Mouse (Mus musculus) lung, adult 2 months (tissue): ENCODE data around the gene Anks1b. TPM values are rescaled to one million over a fixed set of nuclear protein-coding genes. Genes with fewer than 3 reads are reported as not detected.

Source experiments
- DNase-seq: peaks from one replicate; pipeline ENCODE4 v3.0.0; 2022
- H3K4me1 ChIP-seq: fragments of 200-500 bp; 2 replicates; pipeline ENCODE4 v1.6.1; 2011; ENCODE audit warnings: low read length; ENCODE audit not compliant: control insufficient read depth, insufficient read depth
- H3K4me3 ChIP-seq: fragments of 200-500 bp; replicated peaks from 2 replicates; pipeline ENCODE3; 2011; ENCODE audit warnings: low read depth, mild to moderate bottlenecking, control low read depth, low read length; ENCODE audit errors: extremely low read depth
- CTCF ChIP-seq: fragments of 200-500 bp; IDR thresholded peaks from 2 replicates; pipeline ENCODE4 v1.5.1; 2011; ENCODE audit warnings: mild to moderate bottlenecking, low read length, control low read depth; ENCODE audit not compliant: insufficient read depth
- POLR2A ChIP-seq: fragments of 200-500 bp; IDR thresholded peaks from 2 replicates; pipeline ENCODE4 v1.6.1; 2011; ENCODE audit warnings: low read depth, mild to moderate bottlenecking, control low read depth, low read length, borderline replicate concordance; ENCODE audit errors: extremely low read depth
- WGBS: fragments of 180-500 bp; shearing (Covaris S2); methylation state at CpG from one replicate; pipeline ENCODE4 v1.1.7; 2018; 5-methylcytosine and 5-hydroxymethylcytosine counted together
- polyA plus RNA-seq: library from polyadenylated mRNA; depleted of rRNA; stranded (reverse); fragments of >200 nt; gene quantifications from 2 replicates; pipeline ENCODE4 v1.2.3, GENCODE M21; 2012

Gene Anks1b
- polyA plus RNA-seq, 1 experiment = 0.41 TPM

DNA sequence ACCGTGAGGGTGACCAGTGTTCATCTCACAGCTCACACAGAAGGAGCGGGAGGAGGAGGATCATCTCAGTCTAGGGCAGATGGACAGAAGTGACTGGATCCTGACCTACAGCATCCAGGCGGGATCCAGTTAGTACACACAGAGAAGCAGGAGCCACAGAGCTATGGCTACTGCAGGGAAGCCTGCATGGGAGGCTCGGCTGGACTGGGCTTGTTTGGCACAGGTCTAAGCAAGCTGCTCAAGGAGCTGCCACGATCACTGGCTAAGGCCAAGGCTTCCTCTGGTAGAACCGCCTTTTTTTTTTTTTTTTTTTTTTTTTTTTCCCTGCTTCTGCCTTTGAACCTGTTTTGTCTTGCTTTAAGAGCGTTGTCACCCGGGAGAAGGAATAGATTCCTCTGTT, 1034.1 kb downstream of the Anks1b start:
- no peak overlapping the region for H3K4me3 ChIP-seq
- TF ChIP-seq CTCF = no peak
- no peak for TF ChIP-seq POLR2A
- H3K4me1 ChIP-seq = no peaks in the 10 kb centered on the region
- WGBS = 59% methylated on average over 8 of the region's 8 CpGs
- no peak for DNase-seq

DNA sequence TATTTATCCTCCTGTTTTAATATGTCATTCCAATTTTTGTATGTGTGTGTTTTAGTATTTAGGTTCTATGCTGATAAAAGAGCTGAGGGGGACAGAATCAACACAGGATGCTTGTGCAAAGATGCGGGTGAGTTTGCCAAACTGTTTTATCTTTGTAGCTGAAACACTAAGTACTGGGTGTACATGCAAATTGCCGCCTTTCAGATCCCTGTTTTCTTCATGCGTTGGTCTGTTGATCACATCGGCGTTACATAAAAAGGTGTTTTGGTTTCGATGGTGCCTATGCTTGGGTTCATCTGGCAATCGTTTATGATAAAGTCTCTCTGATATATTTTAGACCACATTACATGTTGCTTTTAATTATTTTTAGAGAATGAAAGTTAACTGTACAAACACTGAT, 1050.2 kb downstream of the Anks1b start:
- Histone ChIP-seq H3K4me3 (no peak overlapping the region), H3K4me1 (no peaks in the 10 kb centered on the region)
- WGBS = 83% methylated on average over 7 of the region's 7 CpGs
- no peak for DNase-seq
- no peak for TF ChIP-seq POLR2A
- TF ChIP-seq CTCF = no peak

DNA sequence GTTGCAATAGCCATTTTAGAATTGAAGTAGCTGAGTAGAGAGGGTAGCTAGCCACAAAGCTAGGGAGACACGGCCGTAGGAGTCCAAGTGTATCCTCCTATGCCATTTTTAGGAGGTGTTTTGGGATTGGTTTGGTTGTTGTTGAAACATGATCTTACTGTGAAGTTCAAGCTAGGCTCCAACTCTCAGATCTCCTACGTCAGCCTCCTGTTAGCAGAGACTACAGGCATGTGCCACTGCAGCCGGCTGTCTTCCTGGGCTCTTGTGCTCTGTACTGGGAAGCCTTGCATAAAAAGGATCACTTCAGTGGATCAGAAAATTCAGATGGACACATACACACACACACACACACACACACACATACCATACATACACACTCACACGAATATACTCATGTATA, 1059.8 kb downstream of the Anks1b start:
- H3K4me3 ChIP-seq = no peak overlapping the region
- no peak for TF ChIP-seq CTCF
- TF ChIP-seq POLR2A = no peak
- no peak for DNase-seq
- no peaks in the 10 kb centered on the region for H3K4me1 ChIP-seq
- 57% methylated on average over 5 of the region's 5 CpGs for WGBS

DNA sequence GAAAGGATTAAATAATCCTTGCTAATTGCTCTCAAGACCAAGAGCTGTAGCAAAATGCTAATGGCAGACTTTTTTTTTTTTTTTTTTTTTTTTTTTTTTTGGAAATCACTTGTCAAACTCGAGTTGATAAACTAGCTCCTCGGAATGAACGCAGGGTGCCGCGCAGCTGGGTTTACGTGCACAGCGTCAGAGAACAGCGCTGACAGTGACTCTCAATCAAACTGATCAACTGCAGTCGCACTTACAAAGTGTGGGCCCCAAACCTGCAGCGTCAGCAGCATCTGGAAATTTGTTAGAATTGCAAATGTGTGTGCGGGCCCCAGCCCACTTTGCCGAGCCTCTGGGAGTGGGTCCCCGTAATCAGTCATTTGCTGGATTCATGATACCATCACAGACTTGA, 1061.4 kb downstream of the Anks1b start:
- TF ChIP-seq POLR2A = no peak
- no peak for TF ChIP-seq CTCF
- DNase-seq = no peak
- 40% methylated on average over 13 of the region's 13 CpGs for WGBS
- Histone ChIP-seq H3K4me1 (no peaks in the 10 kb centered on the region), H3K4me3 (no peak overlapping the region)

DNA sequence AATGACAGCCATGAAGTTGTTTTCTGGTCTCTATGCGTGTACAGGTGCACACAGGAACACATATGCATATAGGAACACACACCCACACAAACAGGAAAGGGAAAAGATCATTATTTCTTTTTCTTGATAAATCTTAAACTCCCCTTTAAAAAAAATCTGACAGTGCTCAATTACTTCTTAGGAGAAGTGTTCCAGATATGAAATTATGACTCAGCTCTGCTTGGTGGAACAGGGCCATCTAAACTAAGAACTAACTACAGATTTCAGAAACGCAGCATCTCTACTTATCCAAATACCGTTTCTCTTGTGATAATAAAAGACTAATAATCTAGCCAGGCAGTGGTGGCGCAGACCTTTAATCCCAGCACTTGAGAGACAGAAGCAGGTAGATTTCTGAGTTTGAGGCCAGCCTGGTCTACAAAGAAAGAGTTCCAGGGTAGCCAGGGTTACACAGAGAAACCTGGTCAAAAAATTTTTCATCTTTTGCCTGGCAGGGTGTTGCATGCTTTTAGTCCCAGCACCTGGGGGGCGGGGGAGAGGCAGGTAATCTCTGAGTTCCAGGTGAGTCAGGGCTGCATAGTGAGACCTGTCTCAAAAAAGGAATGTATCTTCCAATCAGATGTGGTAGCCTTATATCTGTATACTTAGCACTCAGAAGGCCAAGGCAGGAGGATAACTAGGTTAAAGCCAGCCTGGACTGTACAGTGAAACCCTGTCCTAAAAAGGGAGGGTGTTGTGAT, 1064.6 kb downstream of the Anks1b start:
- no peak for DNase-seq
- TF ChIP-seq CTCF (no peak), POLR2A (no peak)
- WGBS = 68% methylated on average over 5 of the region's 5 CpGs
- no peak overlapping the region for H3K4me3 ChIP-seq
- no peaks in the 10 kb centered on the region for H3K4me1 ChIP-seq

DNA sequence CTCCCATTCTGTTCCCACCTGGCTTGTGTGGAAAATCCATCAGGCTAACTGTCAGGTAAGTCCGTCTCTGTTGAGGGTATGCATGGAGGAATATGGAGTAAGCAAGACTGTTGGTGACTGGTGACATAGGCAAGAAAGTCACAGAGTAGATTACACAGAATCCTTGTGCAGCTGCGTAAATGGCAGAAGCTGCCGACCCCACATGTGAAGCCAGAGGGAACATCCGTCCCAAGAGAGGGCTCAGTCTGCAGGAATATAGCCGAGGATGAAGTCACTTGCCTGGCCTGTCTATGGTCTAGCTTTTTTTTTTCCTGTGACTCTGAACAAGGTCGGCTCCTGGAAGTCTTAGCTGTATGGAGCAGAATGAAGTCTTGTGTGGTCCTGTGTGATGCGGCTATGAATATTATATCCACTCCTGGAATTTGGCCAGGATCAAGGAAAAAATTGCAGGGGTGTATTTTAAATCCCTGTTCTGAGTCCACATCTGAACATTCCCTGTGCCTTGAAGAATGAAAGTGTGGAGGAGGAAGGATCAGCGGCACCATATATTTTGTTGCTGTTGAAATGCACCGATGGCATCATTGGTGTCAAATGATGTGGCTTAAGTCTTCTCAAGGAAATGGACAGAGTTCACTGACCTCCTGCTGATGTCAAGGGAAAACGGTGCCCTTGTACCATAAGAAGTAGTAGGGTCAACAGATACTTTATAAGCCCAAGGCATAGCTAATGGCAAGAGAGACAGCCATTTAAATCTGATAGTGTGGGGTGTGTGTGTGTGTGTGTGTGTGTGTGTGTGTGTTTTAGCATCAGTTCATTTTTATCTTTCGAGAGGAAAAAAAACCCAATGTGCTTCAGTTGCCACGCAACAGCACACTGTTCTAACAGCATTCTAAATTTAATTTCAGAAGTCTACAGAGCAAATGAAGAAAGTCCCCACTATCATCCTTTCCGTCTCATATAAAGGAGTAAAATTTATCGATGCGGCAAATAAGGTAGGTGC, 1067.5 kb downstream of the Anks1b start:
- WGBS = 78% methylated on average over 15 of the region's 15 CpGs
- no peak for TF ChIP-seq POLR2A
- TF ChIP-seq CTCF = no peak
- no peak overlapping the region for H3K4me3 ChIP-seq
- DNase-seq = no peak
- no peaks in the 10 kb centered on the region for H3K4me1 ChIP-seq

DNA sequence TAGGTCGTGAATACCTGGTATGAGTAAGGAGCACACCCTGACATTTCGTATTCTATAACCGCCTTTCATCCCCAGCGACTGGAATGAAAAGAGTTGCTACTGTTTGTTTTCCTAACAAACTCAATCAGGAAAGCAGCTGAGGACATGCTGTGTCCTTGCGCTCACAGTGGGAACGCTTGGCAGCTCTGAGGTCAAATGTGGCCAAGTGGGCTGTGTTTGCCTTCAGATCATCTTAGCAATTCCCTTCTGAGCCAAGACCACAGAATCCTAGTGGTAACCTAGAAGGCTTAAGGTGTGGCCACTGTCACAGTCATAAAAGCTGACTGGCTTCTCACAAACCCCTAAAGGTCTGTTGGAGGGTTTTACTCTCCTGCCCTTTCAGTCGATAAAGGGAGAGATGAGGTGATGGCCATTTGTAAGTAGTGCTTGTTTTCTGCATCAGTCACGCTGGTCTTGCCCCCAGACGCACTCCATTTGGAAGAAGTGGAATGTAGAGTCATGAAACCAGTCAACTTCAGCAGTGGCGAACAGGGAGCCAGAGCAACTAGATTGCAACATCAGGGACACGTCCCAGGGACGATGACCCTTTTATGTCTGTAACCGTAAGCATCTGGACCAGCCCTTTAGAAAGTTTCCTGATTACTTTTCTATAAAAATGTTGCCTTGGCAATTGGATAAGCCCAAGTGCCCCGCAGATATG, 1068.8 kb downstream of the Anks1b start:
- TF ChIP-seq POLR2A (no peak), CTCF (no peak)
- 67% methylated on average over 14 of the region's 14 CpGs for WGBS
- Histone ChIP-seq H3K4me1 (no peaks in the 10 kb centered on the region), H3K4me3 (no peak overlapping the region)
- no peak for DNase-seq

DNA sequence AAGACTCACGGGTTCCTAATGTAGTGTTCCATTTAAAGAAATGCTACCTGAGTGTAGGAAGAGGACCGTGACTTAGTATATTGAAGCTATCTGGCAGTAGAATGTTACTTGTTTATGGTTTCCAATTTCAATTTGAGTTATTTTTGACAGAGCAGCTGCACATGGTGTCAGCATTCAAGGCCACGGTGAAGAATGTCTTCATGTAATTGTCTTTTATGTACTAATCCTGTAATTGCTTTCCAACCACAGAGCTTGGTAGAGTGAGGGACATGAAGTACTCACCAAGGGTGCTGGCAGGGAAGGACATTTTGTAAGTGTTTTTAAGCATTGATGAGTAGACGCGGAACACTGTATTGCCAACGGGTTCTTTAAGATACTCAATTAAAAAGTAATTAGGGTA, 1073.7 kb downstream of the Anks1b start:
- WGBS = 86% methylated on average over 6 of the region's 6 CpGs
- Histone ChIP-seq H3K4me1 (no peaks in the 10 kb centered on the region), H3K4me3 (no peak overlapping the region)
- no peak for DNase-seq
- TF ChIP-seq CTCF (no peak), POLR2A (no peak)

DNA sequence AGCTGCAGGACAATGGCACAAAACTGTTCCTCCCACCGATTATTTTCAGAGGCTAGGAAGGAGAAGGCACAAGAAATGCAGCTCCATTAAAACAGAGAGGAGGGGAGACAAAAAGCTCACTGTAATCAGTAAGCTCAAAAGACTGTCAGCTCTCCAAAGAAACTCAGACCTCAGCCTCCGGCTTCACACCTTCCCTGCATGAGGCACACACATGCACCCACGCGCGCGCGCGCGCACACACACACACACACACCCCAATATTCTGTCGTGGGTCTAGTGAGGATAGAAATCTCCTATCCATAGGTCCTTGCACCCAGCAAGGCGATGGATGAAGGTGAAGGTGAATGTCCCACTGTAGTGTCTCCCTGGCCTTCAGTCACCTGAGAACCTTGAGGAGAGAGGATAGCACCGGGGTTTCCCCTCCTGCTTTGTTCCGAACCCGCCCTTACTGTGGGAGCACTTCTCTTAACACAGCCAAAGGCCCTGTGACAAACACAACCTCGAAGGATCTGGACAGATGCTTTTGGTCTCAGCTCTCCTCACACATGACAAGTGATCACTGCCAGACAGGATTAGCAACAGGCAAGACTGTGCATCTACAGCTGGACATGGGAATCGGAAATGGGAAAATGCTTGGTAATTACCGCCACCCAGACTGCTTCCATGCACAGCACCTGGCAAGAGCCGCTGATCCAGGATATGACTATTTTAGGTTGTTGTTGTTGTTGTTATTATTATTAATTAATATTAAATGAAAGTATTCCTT, 1074.5 kb downstream of the Anks1b start:
- no peak for DNase-seq
- 85% methylated on average over 18 of the region's 18 CpGs for WGBS
- H3K4me3 ChIP-seq = no peak overlapping the region
- no peaks in the 10 kb centered on the region for H3K4me1 ChIP-seq
- no peak for TF ChIP-seq CTCF
- TF ChIP-seq POLR2A = no peak
